Mouse (Mus musculus) kidney, adult 11 months (tissue): ENCODE measurements around the gene Hif3a.

Experiments
- DNase-seq: peaks from one replicate; pipeline ENCODE4 v3.0.0; 2022

The Hif3a gene

GRCm38 (mm10) chr7:17056601-17057523 is 5.4 kb downstream of the Hif3a start:
- DNase-seq, result no peak

- DNase-seq, result peak; percentile 97
These were observed 6.1 kb downstream of the Hif3a start for GRCm38 (mm10) chr7:17056081-17056581.

GRCm38 (mm10) chr7:17055287-17055946 is 6.8 kb downstream of the Hif3a start:
- DNase-seq, result no peak

GRCm38 (mm10) chr7:17054325-17054989 is 7.8 kb downstream of the Hif3a start:
- DNase-seq, result no peak

GRCm38 (mm10) chr7:17050933-17051594 is 11.2 kb downstream of the Hif3a start:
- DNase-seq, result peak; percentile 73

GRCm38 (mm10) chr7:17050491-17050890 is 11.7 kb downstream of the Hif3a start:
- DNase-seq, result no peak

GRCm38 (mm10) chr7:17048431-17049190 is 13.6 kb downstream of the Hif3a start:
- no peak for DNase-seq

- no peak for DNase-seq
These were observed 15.1 kb downstream of the Hif3a start for GRCm38 (mm10) chr7:17047041-17047682.

GRCm38 (mm10) chr7:17045743-17046142 is 16.5 kb downstream of the Hif3a start:
- no peak for DNase-seq

- DNase-seq, result no peak
These were observed 22.9 kb downstream of the Hif3a start for GRCm38 (mm10) chr7:17039373-17039772.

GRCm38 (mm10) chr7:17038018-17038695 is 24.1 kb downstream of the Hif3a start:
- DNase-seq, result no peak

GRCm38 (mm10) chr7:17030239-17030638 is 32.0 kb downstream of the Hif3a start:
- no peak for DNase-seq

GRCm38 (mm10) chr7:17028923-17029322 is 33.3 kb downstream of the Hif3a start:
- DNase-seq, result no peak

GRCm38 (mm10) chr7:17027588-17028343 is 34.5 kb downstream of the Hif3a start, which contains the start of gene Ppp5c:
Ppp5c (minus strand) TSS chr7:17027924.
- peak; percentile 90 for DNase-seq

GRCm38 (mm10) chr7:17026710-17027587 is 35.3 kb downstream of the Hif3a start:
- DNase-seq, result no peak

- no peak for DNase-seq
These were observed 36.2 kb downstream of the Hif3a start for GRCm38 (mm10) chr7:17025896-17026622.

GRCm38 (mm10) chr7:17025505-17025894 is 36.7 kb downstream of the Hif3a start:
- DNase-seq, result peak; percentile 49
